Mouse (Mus musculus) pancreas, adult 10 weeks (tissue): ENCODE measurements around the gene Sdf4. TPM values are rescaled to one million over a fixed set of nuclear protein-coding genes. Genes with fewer than 3 reads are reported as not detected.

ENCODE experiments used
- polyA plus RNA-seq: library from polyadenylated mRNA; stranded (reverse); fragments of 350-450 nt; fragmentation: Illumina TruSeq; extraction: RNeasy Lipid Tissue Mini Kit (QIAGEN cat#74804); gene quantifications from one replicate; pipeline ENCODE4 v1.2.3, GENCODE M21; 2015; ENCODE audit warnings: low read depth, low replicate concordance; ENCODE audit not compliant: insufficient read depth

The Sdf4 gene
- polyA plus RNA-seq, result 42.9 TPM

GRCm38 (mm10) chr4:155992241-155992905 lies at the start of gene Sdf4, which contains the start of gene B3galt6:
TSS of gene Sdf4 (plus strand) at chr4:155992872.
TSS of gene B3galt6 (minus strand) at chr4:155992649.

DNA sequence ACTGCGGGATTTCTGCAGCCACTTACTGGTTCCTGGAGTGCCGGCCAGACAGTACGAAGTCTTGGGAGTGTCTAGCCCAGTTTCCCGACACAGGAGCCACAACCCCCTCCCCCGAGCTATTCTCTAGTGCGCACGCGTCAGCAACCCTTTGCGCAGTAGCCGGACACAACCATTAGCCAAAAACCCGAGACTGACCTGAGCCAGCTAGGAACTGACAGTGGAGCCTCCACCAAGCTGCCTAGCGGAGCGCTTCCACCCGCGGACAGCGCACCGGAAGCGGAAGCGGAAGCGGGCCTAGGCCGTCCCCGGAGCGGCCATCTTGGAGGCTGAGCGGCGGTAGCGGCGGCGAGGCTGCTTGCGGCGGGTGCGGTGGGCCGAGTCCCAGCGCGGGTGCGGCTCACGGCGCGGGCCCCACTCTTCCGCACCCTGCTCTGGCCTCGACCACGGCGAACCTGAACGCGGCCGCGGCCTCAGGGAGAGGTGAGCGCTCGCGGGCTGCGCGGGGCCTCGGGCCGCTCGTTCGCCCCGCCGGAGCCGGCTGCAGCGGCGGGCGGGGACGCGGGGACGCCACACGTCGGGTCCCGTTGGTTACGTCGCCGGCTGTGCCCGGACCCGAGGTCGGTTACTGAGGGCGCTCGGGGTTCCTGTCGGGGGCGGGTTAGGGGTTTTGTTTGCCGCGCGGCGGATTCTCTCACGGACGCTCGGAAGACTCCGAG lies 49.0 kb upstream of the Sdf4 start, which contains the start of gene Ube2j2:
TSS of gene Ube2j2 (plus strand) at position 298 of the 716 bp plus-strand sequence.

DNA sequence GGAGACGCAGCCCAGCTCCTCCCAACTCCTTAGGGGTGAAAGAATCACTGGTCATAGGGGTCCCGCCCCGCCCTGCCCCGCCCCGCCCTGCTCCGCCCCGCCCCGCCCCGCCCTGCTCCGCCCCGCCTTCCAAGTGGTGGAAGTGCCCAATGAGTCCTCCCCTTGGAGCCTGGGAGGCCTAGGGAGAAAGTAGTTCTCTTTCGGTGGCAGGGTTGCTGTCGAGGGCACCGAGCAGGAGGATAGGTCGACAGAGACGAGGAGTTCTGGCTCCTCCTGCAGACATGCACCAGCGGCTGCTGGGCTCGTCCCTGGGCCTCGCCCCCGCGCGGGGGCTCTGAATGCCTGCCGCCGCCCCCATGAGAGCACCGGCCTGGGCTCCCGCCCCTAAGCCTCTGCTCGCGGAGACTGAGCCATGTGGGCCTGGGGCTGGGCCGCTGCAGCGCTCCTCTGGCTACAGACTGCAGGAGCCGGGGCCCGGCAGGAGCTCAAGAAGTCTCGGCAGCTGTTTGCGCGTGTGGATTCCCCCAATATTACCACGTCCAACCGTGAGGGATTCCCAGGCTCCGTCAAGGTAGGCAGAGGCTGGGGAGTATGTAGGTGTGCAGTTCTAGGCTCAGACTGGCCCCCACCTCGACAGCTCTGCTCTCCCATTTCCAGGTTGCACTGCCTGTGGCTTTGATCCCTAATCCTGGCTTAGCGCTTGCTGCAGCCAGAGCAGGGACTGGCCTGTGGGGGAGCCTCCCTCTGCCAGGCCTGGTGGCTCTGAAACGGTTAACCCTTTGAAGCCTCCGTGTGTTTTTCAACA lies 30.3 kb upstream of the Sdf4 start, which contains the start of gene C1qtnf12:
TSS of gene C1qtnf12 (plus strand) at position 152 of the 805 bp plus-strand sequence.

DNA sequence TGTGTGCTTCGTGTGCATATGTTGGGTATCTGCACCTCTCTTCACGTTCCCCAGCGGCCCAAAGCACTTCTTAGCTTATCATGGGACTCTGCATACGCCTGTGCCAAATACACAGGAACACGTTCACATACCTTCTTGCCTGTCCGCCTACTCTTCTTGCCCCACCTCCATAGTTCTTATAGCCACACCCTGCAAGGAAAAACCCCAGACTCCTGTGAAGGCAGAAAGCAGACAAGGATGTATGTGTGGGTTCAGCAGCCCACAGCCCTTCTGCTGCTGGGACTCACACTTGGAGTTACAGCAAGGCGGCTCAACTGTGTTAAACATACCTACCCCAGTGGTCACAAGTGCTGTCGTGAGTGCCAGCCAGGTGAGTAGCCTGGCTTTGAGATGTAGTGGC lies 21.0 kb downstream of the Sdf4 start, which contains the start of gene Tnfrsf4:
TSS of gene Tnfrsf4 (plus strand) at position 207 of the 400 bp plus-strand sequence.

DNA sequence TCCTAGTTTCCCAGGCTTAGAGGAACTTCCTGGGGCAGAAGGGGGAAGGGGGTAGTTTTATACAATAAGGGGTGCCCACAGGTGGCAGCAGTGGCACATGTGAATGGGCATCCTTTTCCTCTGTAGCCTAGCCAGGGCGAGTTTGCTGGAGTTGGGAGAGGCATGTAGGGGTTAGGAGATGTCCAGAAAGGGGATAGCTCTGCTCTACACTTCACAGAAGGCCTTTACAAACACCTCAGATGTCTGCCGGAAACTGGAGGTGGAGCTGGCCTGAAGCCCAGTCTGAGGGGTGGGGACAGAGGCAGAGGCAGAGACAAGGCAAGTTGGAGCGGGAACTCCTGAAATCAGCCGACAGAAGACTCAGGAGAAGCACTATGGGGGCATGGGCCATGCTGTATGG lies 33.3 kb downstream of the Sdf4 start, which contains the start of gene Tnfrsf18:
TSS of gene Tnfrsf18 (plus strand) at position 152 of the 400 bp plus-strand sequence.

GRCm38 (mm10) chr4:156059261-156059660 lies 66.6 kb downstream of the Sdf4 start, which contains the start of gene Ttll10:
TSS of gene Ttll10 (minus strand) at chr4:156059414.

Other genes starting within 250 kb of the Sdf4 start
- gene Atad3a, start 231.8 kb upstream of the Sdf4 start, polyA plus RNA-seq, result 21.6 TPM
- 6.9 TPM for gene Vwa1, start 218.2 kb upstream of the Sdf4 start, polyA plus RNA-seq
- 0.22 TPM for gene Tmem88b, start 207.0 kb upstream of the Sdf4 start, polyA plus RNA-seq
- not detected for gene Ankrd65, start 202.4 kb upstream of the Sdf4 start, polyA plus RNA-seq
- 43.6 TPM for gene Mrpl20, start 190.0 kb upstream of the Sdf4 start, polyA plus RNA-seq
- 114 TPM for gene Ccnl2, start 180.4 kb upstream of the Sdf4 start, polyA plus RNA-seq
- 38.2 TPM for gene Aurkaip1, start 161.6 kb upstream of the Sdf4 start, polyA plus RNA-seq
- 34.6 TPM for gene Mxra8, start 153.2 kb upstream of the Sdf4 start, polyA plus RNA-seq
- 37.5 TPM for gene Dvl1, start 145.5 kb upstream of the Sdf4 start, polyA plus RNA-seq
- not detected for gene Tas1r3, start 129.5 kb upstream of the Sdf4 start, polyA plus RNA-seq
- gene Cptp, start 123.4 kb upstream of the Sdf4 start, polyA plus RNA-seq, result 2.7 TPM
- 4.5 TPM for gene Ints11, start 123.3 kb upstream of the Sdf4 start, polyA plus RNA-seq
- gene Pusl1, start 101.1 kb upstream of the Sdf4 start, polyA plus RNA-seq, result 6.6 TPM
- 3.7 TPM for gene Acap3, start 101.0 kb upstream of the Sdf4 start, polyA plus RNA-seq
- gene Ube2j2, start 49.0 kb upstream of the Sdf4 start, polyA plus RNA-seq, result 15.4 TPM
- 15.8 TPM for gene C1qtnf12, start 30.6 kb upstream of the Sdf4 start, polyA plus RNA-seq
- 1.6 TPM for gene B3galt6, start 223 bp upstream of the Sdf4 start, polyA plus RNA-seq
- not detected for gene Tnfrsf4, start 21.0 kb downstream of the Sdf4 start, polyA plus RNA-seq
- not detected for gene Tnfrsf18, start 33.3 kb downstream of the Sdf4 start, polyA plus RNA-seq
- gene Ttll10, start 66.5 kb downstream of the Sdf4 start, polyA plus RNA-seq, result 5.0 TPM
- 3.1 TPM for gene 9430015G10Rik, start 117.1 kb downstream of the Sdf4 start, polyA plus RNA-seq
- gene Rnf223, start 137.6 kb downstream of the Sdf4 start, polyA plus RNA-seq, result not detected
- gene Agrn, start 204.6 kb downstream of the Sdf4 start, polyA plus RNA-seq, result 39.4 TPM
- gene Isg15, start 207.9 kb downstream of the Sdf4 start, polyA plus RNA-seq, result 5.8 TPM
- gene AW011738, start 210.4 kb downstream of the Sdf4 start, polyA plus RNA-seq, result 0.74 TPM
- not detected for gene Perm1, start 223.0 kb downstream of the Sdf4 start, polyA plus RNA-seq
- 13.6 TPM for gene Plekhn1, start 242.0 kb downstream of the Sdf4 start, polyA plus RNA-seq
- gene Noc2l, start 243.1 kb downstream of the Sdf4 start, polyA plus RNA-seq, result 19.6 TPM